Mouse (Mus musculus): ENCODE measurements around the gene Cd81. TPM values are rescaled to one million over a fixed set of nuclear protein-coding genes. Genes with fewer than 3 reads are reported as not detected.

Cd81 gene
- polyA plus RNA-seq (2011; ENCODE audit: insufficient read depth, insufficient read length, low replicate concordance, missing spikeins) = 51.9 and 92.5 TPM in 2 replicates

DNA sequence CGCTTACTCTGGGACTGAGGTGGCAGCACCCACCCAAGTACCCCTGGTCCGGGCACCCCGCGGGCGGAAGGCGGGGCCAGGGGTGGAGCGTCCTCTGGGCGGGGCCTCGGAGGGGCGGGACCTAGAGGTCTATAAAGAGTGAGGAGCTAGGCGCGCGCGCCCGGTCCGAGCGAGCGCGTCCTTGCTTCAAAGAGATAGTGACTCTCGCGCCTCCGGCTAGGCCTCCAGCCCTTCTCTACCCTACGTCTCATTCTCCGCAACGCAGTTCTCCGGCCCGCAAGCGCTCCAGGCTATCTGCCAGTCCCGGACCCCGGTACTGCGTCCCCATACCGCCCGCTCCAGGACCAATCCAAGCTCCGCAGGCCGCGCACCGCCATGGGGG, at the start of gene Cd81:
Gene Cd81 (plus strand): TSS at position 114 of the 382 bp plus-strand sequence.
- Histone ChIP-seq H3K4me1 (ENCODE audit: control insufficient read depth, insufficient read depth, low read length) (peaks cover 9% of the 10 kb centered on the region), H3K4me3 (replicated peaks; ENCODE audit: control insufficient read depth, low read depth, low read length) (peak within 1 kb of the TSS; percentile 94), H3K27ac (ENCODE audit: control insufficient read depth, insufficient read depth, low read depth, low read length, poor library complexity) (peak within 1 kb of the TSS; percentile 86)
- WGBS = under 1% methylated on average over 37 of the region's 37 CpGs
- TF ChIP-seq CTCF (IDR thresholded peaks at IDR 0.05; ENCODE audit: control insufficient read depth, insufficient read depth, low read length) = no peak
- peak; percentile 92 for TF ChIP-seq POLR2A (IDR thresholded peaks at IDR 0.05; ENCODE audit: borderline replicate concordance, control insufficient read depth, low read depth, low read length)

GRCm38 (mm10) chr7:143004727-143005343, 47.7 kb upstream of the Cd81 start, which contains the start of gene Tspan32:
Gene Tspan32 (plus strand): TSS chr7:143005046.
- TF ChIP-seq CTCF (IDR thresholded peaks at IDR 0.05; ENCODE audit: control insufficient read depth, insufficient read depth, low read length) (no peak), POLR2A (IDR thresholded peaks at IDR 0.05; ENCODE audit: borderline replicate concordance, control insufficient read depth, low read depth, low read length) (no peak)
- Histone ChIP-seq H3K4me3 (replicated peaks; ENCODE audit: control insufficient read depth, low read depth, low read length) (peak within 1 kb of the TSS; percentile 61), H3K4me1 (ENCODE audit: control insufficient read depth, insufficient read depth, low read length) (peaks cover 13% of the 10 kb centered on the region), H3K27ac (ENCODE audit: control insufficient read depth, insufficient read depth, low read depth, low read length, poor library complexity) (peak within 1 kb of the TSS; percentile 91)
- WGBS = 3% methylated on average over 4 of the region's 4 CpGs

DNA sequence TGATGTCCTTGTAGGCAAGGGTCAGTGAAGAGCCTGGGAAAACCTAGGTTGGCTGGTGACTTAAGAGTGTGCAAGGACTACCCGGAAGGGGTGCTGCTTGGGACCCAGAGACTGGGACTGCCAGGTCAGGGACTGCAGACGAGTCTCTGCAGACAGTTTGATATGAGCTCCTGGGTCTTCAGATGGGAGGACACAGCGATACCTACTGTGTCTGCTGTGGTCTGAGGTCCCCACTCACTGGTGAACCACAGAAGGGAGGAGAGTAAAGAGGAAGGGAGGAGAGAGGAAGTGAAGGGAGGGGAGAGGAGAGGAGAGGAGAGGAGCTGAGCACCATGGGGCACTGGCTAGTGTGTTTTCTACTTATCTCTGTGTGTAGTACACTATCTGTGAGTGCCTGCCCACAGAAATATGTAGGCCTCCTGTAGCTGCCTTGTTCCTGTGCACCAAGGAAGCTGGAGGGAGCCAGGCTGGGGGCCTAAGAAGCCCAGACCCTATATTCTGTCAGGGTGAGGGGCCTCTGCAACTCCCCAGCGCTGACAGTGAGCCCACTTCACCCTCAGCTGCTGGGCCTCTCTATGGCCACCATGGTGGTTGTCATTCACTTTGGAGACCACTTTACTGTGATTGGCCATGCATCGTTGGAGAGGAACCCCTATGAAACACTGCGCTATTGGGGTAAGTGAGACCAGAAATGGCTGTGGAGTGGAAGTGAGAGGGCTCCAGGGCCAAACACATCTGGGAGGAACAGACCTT, 47.0 kb upstream of the Cd81 start:
- 3% methylated on average over 6 of the region's 6 CpGs for WGBS
- TF ChIP-seq POLR2A (IDR thresholded peaks at IDR 0.05; ENCODE audit: borderline replicate concordance, control insufficient read depth, low read depth, low read length) (0 out of 2 replicates have a peak, but pooled peaks have one; percentile 49), CTCF (IDR thresholded peaks at IDR 0.05; ENCODE audit: control insufficient read depth, insufficient read depth, low read length) (no peak)
- peak overlapping the region; percentile 91 for H3K27ac ChIP-seq (ENCODE audit: control insufficient read depth, insufficient read depth, low read depth, low read length, poor library complexity)
- peaks cover 13% of the 10 kb centered on the region for H3K4me1 ChIP-seq (ENCODE audit: control insufficient read depth, insufficient read depth, low read length)
- peak overlapping the region; percentile 61 for H3K4me3 ChIP-seq (replicated peaks; ENCODE audit: control insufficient read depth, low read depth, low read length)

GRCm38 (mm10) chr7:143006097-143006755, 46.3 kb upstream of the Cd81 start:
- peak overlapping the region; percentile 91 for H3K27ac ChIP-seq (ENCODE audit: control insufficient read depth, insufficient read depth, low read depth, low read length, poor library complexity)
- peak overlapping the region; percentile 61 for H3K4me3 ChIP-seq (replicated peaks; ENCODE audit: control insufficient read depth, low read depth, low read length)
- TF ChIP-seq CTCF (IDR thresholded peaks at IDR 0.05; ENCODE audit: control insufficient read depth, insufficient read depth, low read length) (no peak), POLR2A (IDR thresholded peaks at IDR 0.05; ENCODE audit: borderline replicate concordance, control insufficient read depth, low read depth, low read length) (no peak)
- WGBS = 4% methylated on average over 2 of the region's 2 CpGs
- peaks cover 13% of the 10 kb centered on the region for H3K4me1 ChIP-seq (ENCODE audit: control insufficient read depth, insufficient read depth, low read length)

- Histone ChIP-seq H3K4me3 (replicated peaks; ENCODE audit: control insufficient read depth, low read depth, low read length) (peak overlapping the region; percentile 61), H3K4me1 (ENCODE audit: control insufficient read depth, insufficient read depth, low read length) (peaks cover 13% of the 10 kb centered on the region), H3K27ac (ENCODE audit: control insufficient read depth, insufficient read depth, low read depth, low read length, poor library complexity) (peak overlapping the region; percentile 91)
- TF ChIP-seq CTCF (IDR thresholded peaks at IDR 0.05; ENCODE audit: control insufficient read depth, insufficient read depth, low read length) = no peak
- no peak for TF ChIP-seq POLR2A (IDR thresholded peaks at IDR 0.05; ENCODE audit: borderline replicate concordance, control insufficient read depth, low read depth, low read length)
- WGBS = 19% methylated on average over 8 of the region's 8 CpGs
These were observed 45.6 kb upstream of the Cd81 start for GRCm38 (mm10) chr7:143006756-143007598.

GRCm38 (mm10) chr7:143007599-143008369, 44.8 kb upstream of the Cd81 start:
- Histone ChIP-seq H3K4me3 (replicated peaks; ENCODE audit: control insufficient read depth, low read depth, low read length) (peak overlapping the region; percentile 53), H3K4me1 (ENCODE audit: control insufficient read depth, insufficient read depth, low read length) (peaks cover 13% of the 10 kb centered on the region), H3K27ac (ENCODE audit: control insufficient read depth, insufficient read depth, low read depth, low read length, poor library complexity) (peak overlapping the region; percentile 71)
- TF ChIP-seq CTCF (IDR thresholded peaks at IDR 0.05; ENCODE audit: control insufficient read depth, insufficient read depth, low read length) = peak; percentile 97
- TF ChIP-seq POLR2A (IDR thresholded peaks at IDR 0.05; ENCODE audit: borderline replicate concordance, control insufficient read depth, low read depth, low read length) = no peak; the same call in 1 of the 2 replicates
- 5% methylated on average over 17 of the region's 17 CpGs for WGBS

DNA sequence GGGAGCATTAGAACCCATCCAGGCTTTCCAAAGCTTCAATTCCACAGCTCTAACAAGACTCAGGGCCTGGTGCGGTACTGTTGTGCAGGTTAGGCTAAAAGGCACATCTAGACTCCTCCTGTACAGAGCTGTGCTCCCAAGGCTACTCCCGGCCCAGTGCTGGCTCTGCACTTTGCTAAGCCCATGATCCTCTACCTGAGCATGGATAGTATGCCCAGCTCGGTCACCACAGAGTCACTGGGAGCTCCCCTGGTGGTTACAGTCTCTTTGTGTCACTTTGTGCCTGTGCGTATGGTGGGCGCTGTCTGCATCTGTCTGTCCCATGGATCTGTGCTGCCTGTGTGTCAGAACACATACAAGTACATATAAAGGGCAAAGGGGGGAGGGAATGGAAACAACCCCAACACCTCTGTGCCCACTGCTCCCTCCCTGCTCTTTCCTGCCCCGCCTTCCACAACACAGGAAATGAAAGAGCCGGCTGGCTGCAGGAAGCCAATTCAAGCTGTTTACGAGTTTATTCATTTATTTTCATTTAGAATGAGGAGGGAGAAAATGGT, 44.1 kb upstream of the Cd81 start:
- Histone ChIP-seq H3K4me3 (replicated peaks; ENCODE audit: control insufficient read depth, low read depth, low read length) (peak overlapping the region; percentile 53), H3K4me1 (ENCODE audit: control insufficient read depth, insufficient read depth, low read length) (peaks cover 13% of the 10 kb centered on the region), H3K27ac (ENCODE audit: control insufficient read depth, insufficient read depth, low read depth, low read length, poor library complexity) (peak overlapping the region; percentile 71)
- no peak for TF ChIP-seq POLR2A (IDR thresholded peaks at IDR 0.05; ENCODE audit: borderline replicate concordance, control insufficient read depth, low read depth, low read length)
- 0 out of 2 replicates have a peak, but pooled peaks have one; percentile 19 for TF ChIP-seq CTCF (IDR thresholded peaks at IDR 0.05; ENCODE audit: control insufficient read depth, insufficient read depth, low read length)
- 13% methylated on average over 8 of the region's 8 CpGs for WGBS

Measured in bone marrow, adult 2 months (tissue).